Mouse (Mus musculus): ENCODE measurements around the gene Ftl1. TPM values are rescaled to one million over a fixed set of nuclear protein-coding genes. Genes with fewer than 3 reads are reported as not detected.

Gene Ftl1
- polyA plus RNA-seq, 1 experiment: 5,956 TPM

DNA sequence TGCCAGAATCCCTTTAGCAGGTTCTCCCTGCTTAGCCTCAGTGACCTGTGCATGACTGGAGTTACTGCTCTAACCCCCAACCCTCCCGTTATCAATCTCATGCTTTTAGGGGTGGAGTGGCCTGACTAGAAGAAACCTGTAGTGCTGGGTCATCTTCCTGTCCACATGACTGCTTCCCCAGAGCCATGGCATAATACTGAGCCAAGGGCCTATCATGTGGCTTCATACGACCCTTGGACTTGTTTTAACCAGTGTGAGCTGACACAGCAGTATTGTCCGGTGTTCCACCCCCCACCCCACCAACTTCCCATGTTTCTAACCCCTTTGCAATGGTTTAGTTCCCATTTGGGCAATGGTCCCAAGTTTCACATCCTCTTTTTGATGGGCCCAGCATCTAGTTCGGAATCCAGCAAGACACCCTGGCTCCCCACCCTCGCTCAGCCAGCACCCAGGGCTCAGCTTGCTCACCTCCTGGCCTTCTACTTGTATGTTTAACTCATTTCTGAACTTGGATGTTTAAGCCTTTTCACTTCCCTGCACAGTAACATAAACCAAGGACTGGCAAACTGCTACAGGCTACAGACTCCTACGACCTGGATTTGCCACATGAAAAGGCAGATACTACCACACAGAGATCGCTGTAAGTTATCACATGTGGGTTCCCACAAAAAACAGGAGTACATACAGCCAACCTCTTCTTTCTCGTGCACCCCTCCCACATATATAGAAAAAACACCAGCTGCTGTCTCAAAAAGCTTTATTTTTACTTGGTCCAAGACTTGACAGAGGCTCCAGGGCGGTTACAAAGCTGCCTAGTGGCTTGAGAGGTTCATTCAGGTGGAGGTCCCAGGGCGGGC is 2.3 kb downstream of the Ftl1 start:
- no peaks in the 10 kb centered on the region for H3K9me3 ChIP-seq (replicated peaks; ENCODE audit: control insufficient read depth, insufficient read depth, low read length, poor library complexity, severe bottlenecking)
- H3K27me3 ChIP-seq (ENCODE audit: control insufficient read depth, insufficient read depth, low read length, poor library complexity, severe bottlenecking): no peaks in the 10 kb centered on the region
- peak overlapping the region; percentile 87 for H3K9ac ChIP-seq (ENCODE audit: low read depth, poor library complexity, severe bottlenecking)
- peak overlapping the region; percentile 90 for H3K4me3 ChIP-seq (ENCODE audit: low read depth, low read length)
- H3K36me3 ChIP-seq (ENCODE audit: control insufficient read depth, insufficient read depth, low read length, poor library complexity, severe bottlenecking): peaks cover 28% of the 10 kb centered on the region
- peaks cover 3% of the 10 kb centered on the region for H3K4me1 ChIP-seq (ENCODE audit: control insufficient read depth, insufficient read depth, low read length)
- H3K27ac ChIP-seq (ENCODE audit: insufficient read depth, low read length): peak overlapping the region; percentile 57
- TF ChIP-seq EP300 (IDR thresholded peaks at IDR 0.05; ENCODE audit: insufficient read depth, low read depth, low read length): peak; percentile 68; the same call in 1 of the 2 replicates
- no peak for TF ChIP-seq CTCF (IDR thresholded peaks at IDR 0.05; ENCODE audit: low read depth, low read length)
- peak; percentile 43 for TF ChIP-seq POLR2A (IDR thresholded peaks at IDR 0.05; ENCODE audit: insufficient read depth, low read length)

GRCm38 (mm10) chr7:45456721-45457203 is 2.9 kb downstream of the Ftl1 start:
- Histone ChIP-seq H3K4me3 (ENCODE audit: low read depth, low read length) (peak overlapping the region; percentile 90), H3K27me3 (ENCODE audit: control insufficient read depth, insufficient read depth, low read length, poor library complexity, severe bottlenecking) (no peaks in the 10 kb centered on the region), H3K4me1 (ENCODE audit: control insufficient read depth, insufficient read depth, low read length) (peaks cover 3% of the 10 kb centered on the region), H3K9ac (ENCODE audit: low read depth, poor library complexity, severe bottlenecking) (peak overlapping the region; percentile 87), H3K9me3 (replicated peaks; ENCODE audit: control insufficient read depth, insufficient read depth, low read length, poor library complexity, severe bottlenecking) (no peaks in the 10 kb centered on the region), H3K36me3 (ENCODE audit: control insufficient read depth, insufficient read depth, low read length, poor library complexity, severe bottlenecking) (peaks cover 32% of the 10 kb centered on the region), H3K27ac (ENCODE audit: insufficient read depth, low read length) (peak overlapping the region; percentile 57)
- TF ChIP-seq CTCF (IDR thresholded peaks at IDR 0.05; ENCODE audit: low read depth, low read length) (no peak), POLR2A (IDR thresholded peaks at IDR 0.05; ENCODE audit: insufficient read depth, low read length) (no peak), EP300 (IDR thresholded peaks at IDR 0.05; ENCODE audit: insufficient read depth, low read depth, low read length) (no peak)

- H3K27ac ChIP-seq (ENCODE audit: insufficient read depth, low read length): peak overlapping the region; percentile 57
- H3K9ac ChIP-seq (ENCODE audit: low read depth, poor library complexity, severe bottlenecking): no peak overlapping the region
- peaks cover 3% of the 10 kb centered on the region for H3K4me1 ChIP-seq (ENCODE audit: control insufficient read depth, insufficient read depth, low read length)
- no peak for TF ChIP-seq CTCF (IDR thresholded peaks at IDR 0.05; ENCODE audit: low read depth, low read length)
- H3K9me3 ChIP-seq (replicated peaks; ENCODE audit: control insufficient read depth, insufficient read depth, low read length, poor library complexity, severe bottlenecking): no peaks in the 10 kb centered on the region
- no peak overlapping the region for H3K4me3 ChIP-seq (ENCODE audit: low read depth, low read length)
- peaks cover 29% of the 10 kb centered on the region for H3K36me3 ChIP-seq (ENCODE audit: control insufficient read depth, insufficient read depth, low read length, poor library complexity, severe bottlenecking)
- H3K27me3 ChIP-seq (ENCODE audit: control insufficient read depth, insufficient read depth, low read length, poor library complexity, severe bottlenecking): no peaks in the 10 kb centered on the region
These were observed 3.6 kb downstream of the Ftl1 start for GRCm38 (mm10) chr7:45455932-45456696.

GRCm38 (mm10) chr7:45454971-45455370 is 4.7 kb downstream of the Ftl1 start:
- peaks cover 3% of the 10 kb centered on the region for H3K4me1 ChIP-seq (ENCODE audit: control insufficient read depth, insufficient read depth, low read length)
- no peaks in the 10 kb centered on the region for H3K27me3 ChIP-seq (ENCODE audit: control insufficient read depth, insufficient read depth, low read length, poor library complexity, severe bottlenecking)
- H3K9ac ChIP-seq (ENCODE audit: low read depth, poor library complexity, severe bottlenecking): no peak overlapping the region
- no peaks in the 10 kb centered on the region for H3K9me3 ChIP-seq (replicated peaks; ENCODE audit: control insufficient read depth, insufficient read depth, low read length, poor library complexity, severe bottlenecking)
- H3K27ac ChIP-seq (ENCODE audit: insufficient read depth, low read length): no peak overlapping the region
- H3K4me3 ChIP-seq (ENCODE audit: low read depth, low read length): no peak overlapping the region
- no peak for TF ChIP-seq EP300 (IDR thresholded peaks at IDR 0.05; ENCODE audit: insufficient read depth, low read depth, low read length)
- TF ChIP-seq CTCF (IDR thresholded peaks at IDR 0.05; ENCODE audit: low read depth, low read length): no peak
- no peak for TF ChIP-seq POLR2A (IDR thresholded peaks at IDR 0.05; ENCODE audit: insufficient read depth, low read length)
- peaks cover 26% of the 10 kb centered on the region for H3K36me3 ChIP-seq (ENCODE audit: control insufficient read depth, insufficient read depth, low read length, poor library complexity, severe bottlenecking)

DNA sequence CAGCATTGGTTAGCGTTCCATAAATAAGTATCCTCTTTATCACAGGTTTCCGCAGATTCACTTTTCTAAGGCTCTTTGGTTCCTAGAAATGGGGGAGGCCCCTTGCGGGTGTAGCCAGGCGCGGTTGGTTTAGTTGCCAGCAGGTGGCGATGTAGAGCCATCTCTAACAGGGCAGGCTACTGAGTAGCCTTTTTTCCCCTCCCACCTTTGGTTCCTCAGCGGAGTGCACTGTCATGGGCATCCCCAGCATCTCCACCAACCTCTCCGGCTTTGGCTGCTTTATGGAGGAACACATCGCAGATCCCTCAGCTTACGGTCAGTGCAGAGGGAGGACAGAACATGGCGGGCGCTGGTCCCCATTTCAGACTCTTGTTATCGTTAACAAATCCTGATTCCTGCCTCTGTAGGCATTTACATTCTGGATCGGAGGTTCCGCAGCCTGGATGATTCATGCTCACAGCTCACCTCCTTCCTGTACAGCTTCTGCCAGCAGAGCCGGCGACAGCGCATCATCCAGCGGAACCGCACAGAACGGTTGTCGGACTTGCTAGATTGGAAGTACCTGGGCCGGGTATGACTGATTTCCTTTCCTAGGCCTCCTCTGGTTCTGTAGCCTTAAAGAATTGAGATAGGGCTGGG is 8.2 kb downstream of the Ftl1 start:
- Histone ChIP-seq H3K27me3 (ENCODE audit: control insufficient read depth, insufficient read depth, low read length, poor library complexity, severe bottlenecking) (no peaks in the 10 kb centered on the region), H3K4me3 (ENCODE audit: low read depth, low read length) (peak overlapping the region; percentile 35), H3K4me1 (ENCODE audit: control insufficient read depth, insufficient read depth, low read length) (peaks cover 6% of the 10 kb centered on the region), H3K36me3 (ENCODE audit: control insufficient read depth, insufficient read depth, low read length, poor library complexity, severe bottlenecking) (0 out of 2 replicates have a peak, but pooled peaks cover 5% of the 10 kb centered on the region), H3K9me3 (replicated peaks; ENCODE audit: control insufficient read depth, insufficient read depth, low read length, poor library complexity, severe bottlenecking) (no peaks in the 10 kb centered on the region), H3K27ac (ENCODE audit: insufficient read depth, low read length) (no peak overlapping the region), H3K9ac (ENCODE audit: low read depth, poor library complexity, severe bottlenecking) (no peak overlapping the region)
- peak; percentile 88 for TF ChIP-seq CTCF (IDR thresholded peaks at IDR 0.05; ENCODE audit: low read depth, low read length)
- TF ChIP-seq POLR2A (IDR thresholded peaks at IDR 0.05; ENCODE audit: insufficient read depth, low read length): no peak
- 0 out of 2 replicates have a peak, but pooled peaks have one; percentile 20 for TF ChIP-seq EP300 (IDR thresholded peaks at IDR 0.05; ENCODE audit: insufficient read depth, low read depth, low read length)
